Comparison of ENCODE assay signal across 25 mouse cellular contexts in the genomic region with DNA sequence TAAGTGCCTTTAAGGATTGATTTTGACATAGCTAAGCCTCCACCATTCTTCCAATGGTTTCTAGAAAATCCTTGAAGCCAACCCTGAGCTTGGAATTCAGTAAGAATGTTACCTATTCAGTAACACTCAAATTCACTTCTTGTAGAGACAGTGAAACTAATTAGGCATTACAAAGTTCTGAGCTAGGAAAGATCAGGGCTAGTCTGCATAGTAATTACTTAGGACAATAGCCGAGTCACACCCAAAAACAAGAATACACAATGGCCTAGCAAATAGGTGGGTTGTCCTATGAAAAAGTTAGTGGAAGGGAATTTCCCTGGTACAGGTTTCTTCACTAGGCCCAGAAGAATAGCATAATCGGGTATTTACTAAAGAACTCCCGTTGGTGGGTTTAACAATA. TPM values are rescaled to one million over a fixed set of nuclear protein-coding genes. Genes with fewer than 3 reads are reported as not detected.
"Had no signal": no experiment of that assay in that cellular context is flagged by ENCODE, and none has a peak within 500 bp of the region (broad histone marks: within the 10 kb centered on the region; RNA-seq: fewer than 3 reads in every experiment).

No protein-coding gene starts in this region.

- DNase-seq: retina, postnatal 1 day; right cerebral cortex, adult 18-20 months; right cerebral cortex, postnatal 14 days; right cerebral cortex, postnatal 25 days; right cerebral cortex, postnatal 4 days; spleen, adult 18-20 months; thymus, adult 18-20 months; thymus, adult 2 months; thymus, postnatal 14 days; thymus, postnatal 25 days; thymus, postnatal 36 days; thymus, postnatal 4 days had no signal

- H3K4me2 ChIP-seq: neural tube, embryonic 13.5 days; neural tube, embryonic 15.5 days; stomach, embryonic 15.5 days had no signal

- H3K27ac ChIP-seq: neural tube, embryonic 13.5 days; neural tube, embryonic 15.5 days; stomach, embryonic 15.5 days; stomach, postnatal 0 days had no signal

- H3K9me3 ChIP-seq: neural tube, embryonic 13.5 days; neural tube, embryonic 15.5 days; stomach, embryonic 15.5 days had no signal

- H3K4me3 ChIP-seq: neural tube, embryonic 13.5 days; neural tube, embryonic 15.5 days; stomach, embryonic 15.5 days had no signal

- H3K9ac ChIP-seq: neural tube, embryonic 13.5 days; neural tube, embryonic 15.5 days; stomach, embryonic 15.5 days had no signal

- H3K36me3 ChIP-seq: neural tube, embryonic 13.5 days; neural tube, embryonic 15.5 days; stomach, embryonic 15.5 days had no signal

- H3K27me3 ChIP-seq: neural tube, embryonic 13.5 days; neural tube, embryonic 15.5 days; stomach, embryonic 15.5 days had no signal

- H3K4me1 ChIP-seq: neural tube, embryonic 13.5 days; neural tube, embryonic 15.5 days; stomach, embryonic 15.5 days had no signal

RNA-seq across cellular contexts. Expression of a gene that starts 3.8 kb away (rescaled TPM):
- total RNA-seq: neutrophil, adult 5-6 weeks had no signal
- polyA plus RNA-seq: neural tube, embryonic 13.5 days; neural tube, embryonic 14.5 days; neural tube, embryonic 15.5 days; small intestine, adult 2 months; spleen, adult 2 months; stomach, embryonic 14.5 days; stomach, embryonic 15.5 days; stomach, embryonic 16.5 days; stomach, postnatal 0 days; testis, adult 2 months; thymus, adult 2 months; thymus, postnatal 0 days; urinary bladder, adult 2 months had no signal

RNA-seq across cellular contexts. Expression of a gene that starts 10.7 kb away (rescaled TPM):
- polyA plus RNA-seq: neural tube, embryonic 15.5 days; small intestine, adult 2 months; spleen, adult 2 months; stomach, embryonic 14.5 days; stomach, embryonic 15.5 days; stomach, embryonic 16.5 days; stomach, postnatal 0 days; testis, adult 2 months; thymus, adult 2 months; thymus, postnatal 0 days; urinary bladder, adult 2 months had no signal

RNA-seq across cellular contexts. Expression of a gene that starts 32.6 kb away (rescaled TPM):
- total RNA-seq: neutrophil, adult 5-6 weeks had no signal
- polyA plus RNA-seq: neural tube, embryonic 13.5 days; neural tube, embryonic 14.5 days; neural tube, embryonic 15.5 days; small intestine, adult 2 months; spleen, adult 2 months; stomach, embryonic 14.5 days; stomach, embryonic 15.5 days; stomach, embryonic 16.5 days; stomach, postnatal 0 days; testis, adult 2 months; thymus, adult 2 months; thymus, postnatal 0 days; urinary bladder, adult 2 months had no signal

RNA-seq across cellular contexts. Expression of a gene that starts 40.8 kb away (rescaled TPM):
- total RNA-seq: neutrophil, adult 5-6 weeks had no signal
- polyA plus RNA-seq: neural tube, embryonic 13.5 days; neural tube, embryonic 14.5 days; neural tube, embryonic 15.5 days; small intestine, adult 2 months; spleen, adult 2 months; stomach, embryonic 14.5 days; stomach, embryonic 15.5 days; stomach, embryonic 16.5 days; stomach, postnatal 0 days; testis, adult 2 months; thymus, adult 2 months; thymus, postnatal 0 days; urinary bladder, adult 2 months had no signal

RNA-seq across cellular contexts. Expression of a gene that starts 50.7 kb away (rescaled TPM):
- total RNA-seq: neutrophil, adult 5-6 weeks had no signal
- polyA plus RNA-seq: neural tube, embryonic 13.5 days; neural tube, embryonic 14.5 days; neural tube, embryonic 15.5 days; small intestine, adult 2 months; spleen, adult 2 months; stomach, embryonic 14.5 days; stomach, embryonic 15.5 days; stomach, embryonic 16.5 days; stomach, postnatal 0 days; thymus, adult 2 months; thymus, postnatal 0 days; urinary bladder, adult 2 months had no signal
